Mouse (Mus musculus) lung, postnatal 0 days (tissue): ENCODE data around the gene Arglu1. TPM values are rescaled to one million over a fixed set of nuclear protein-coding genes. Genes with fewer than 3 reads are reported as not detected.

Experiments
- ATAC-seq: fragments of 200-750 bp; cut with Nextera tagmentation; 2 replicates; pipeline ENCODE4 v1.8.0; 2017; ENCODE audit warnings: moderate library complexity
- DNase-seq: peaks from one replicate; pipeline ENCODE4 v3.0.0-alpha.2; 2016; ENCODE audit warnings: low spot score
- H3K27ac ChIP-seq: fragments of 300-500 bp; sonication (generic); 2 replicates; pipeline ENCODE4 v1.5.1; 2014; ENCODE audit warnings: antibody characterized with exemption, mild to moderate bottlenecking, low read length, mixed read lengths
- H3K27me3 ChIP-seq: fragments of 300-500 bp; sonication (generic); replicated peaks from 2 replicates; pipeline ENCODE4 v1.6.1; 2014; ENCODE audit warnings: low read length, mixed read lengths; ENCODE audit not compliant: insufficient read depth
- H3K36me3 ChIP-seq: fragments of 300-500 bp; sonication (generic); 2 replicates; pipeline ENCODE4 v1.6.1; 2014; ENCODE audit warnings: low read length, mixed read lengths; ENCODE audit not compliant: insufficient read depth
- H3K4me1 ChIP-seq: fragments of 300-500 bp; sonication (generic); 2 replicates; pipeline ENCODE4 v1.6.1; 2014; ENCODE audit warnings: antibody characterized with exemption, low read depth, low read length, mixed read lengths; ENCODE audit not compliant: insufficient read depth
- H3K4me2 ChIP-seq: fragments of 300-500 bp; sonication (generic); replicated peaks from 2 replicates; pipeline ENCODE4 v1.6.1; 2014; ENCODE audit warnings: low read depth, mild to moderate bottlenecking, low read length, moderate library complexity, mixed read lengths
- H3K4me3 ChIP-seq: fragments of 300-500 bp; sonication (generic); 2 replicates; pipeline ENCODE4 v1.5.1; 2014; ENCODE audit warnings: low read depth, low read length
- H3K9ac ChIP-seq: fragments of 300-500 bp; sonication (generic); replicated peaks from 2 replicates; pipeline ENCODE4 v1.6.1; 2014; ENCODE audit warnings: low read depth, mild to moderate bottlenecking
- H3K9me3 ChIP-seq: fragments of 300-500 bp; sonication (generic); 2 replicates; pipeline ENCODE4 v1.6.1; 2016; ENCODE audit warnings: low read length, mixed read lengths
- CTCF ChIP-seq: IDR thresholded peaks from 2 replicates; pipeline ENCODE4 v1.5.1; 2016; ENCODE audit warnings: antibody characterized with exemption, mild to moderate bottlenecking
- EP300 ChIP-seq: IDR thresholded peaks from 2 replicates; pipeline ENCODE4 v1.6.1; 2016; ENCODE audit warnings: antibody characterized with exemption, mild to moderate bottlenecking, control low read depth
- WGBS: fragments of 180-500 bp; shearing (Covaris S2); extraction: QIAGEN DNeasy Blood & Tissue Kit; methylation state at CpG from one replicate; pipeline ENCODE4 v1.1.7; 2014; 5-methylcytosine and 5-hydroxymethylcytosine counted together
- polyA plus RNA-seq: library from polyadenylated mRNA; unstranded; fragments of >200 nt; fragmentation: Nextera tagmentation; extraction: Ambion mirVana; gene quantifications from 2 replicates; pipeline ENCODE4 v1.2.1, GENCODE M21; 2015

Gene Arglu1
- polyA plus RNA-seq, 1 experiment from 2014 or later, result 126 TPM

DNA sequence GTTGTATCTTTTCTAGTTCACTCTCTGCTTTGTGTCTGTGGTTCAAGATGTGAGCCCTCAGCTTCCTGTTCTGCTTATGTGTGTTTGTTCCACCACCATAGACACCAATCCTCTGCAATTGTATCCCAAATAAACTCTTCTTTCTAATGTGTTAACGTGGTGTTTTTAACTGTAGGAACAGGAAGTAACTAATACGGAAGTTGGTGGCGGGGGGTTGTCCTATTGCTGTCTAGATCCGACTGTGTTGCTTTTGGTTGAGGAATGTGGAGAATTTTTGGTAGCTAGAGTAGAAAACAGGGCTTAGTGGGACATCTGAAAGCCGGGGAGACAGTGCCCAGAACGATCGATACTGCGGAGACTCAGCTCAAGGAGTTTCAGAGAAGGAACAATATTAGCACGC is 14.5 kb upstream of the Arglu1 start:
- Histone ChIP-seq H3K9me3 (no peaks in the 10 kb centered on the region), H3K4me2 (no peak overlapping the region), H3K4me3 (no peak overlapping the region), H3K9ac (no peak overlapping the region), H3K4me1 (no peaks in the 10 kb centered on the region), H3K27ac (no peak overlapping the region), H3K27me3 (no peaks in the 10 kb centered on the region), H3K36me3 (no peaks in the 10 kb centered on the region)
- ATAC-seq (no peak), DNase-seq (no peak)
- no peak for TF ChIP-seq CTCF
- TF ChIP-seq EP300, result no peak
- 61% methylated on average over 9 of the region's 9 CpGs for WGBS

DNA sequence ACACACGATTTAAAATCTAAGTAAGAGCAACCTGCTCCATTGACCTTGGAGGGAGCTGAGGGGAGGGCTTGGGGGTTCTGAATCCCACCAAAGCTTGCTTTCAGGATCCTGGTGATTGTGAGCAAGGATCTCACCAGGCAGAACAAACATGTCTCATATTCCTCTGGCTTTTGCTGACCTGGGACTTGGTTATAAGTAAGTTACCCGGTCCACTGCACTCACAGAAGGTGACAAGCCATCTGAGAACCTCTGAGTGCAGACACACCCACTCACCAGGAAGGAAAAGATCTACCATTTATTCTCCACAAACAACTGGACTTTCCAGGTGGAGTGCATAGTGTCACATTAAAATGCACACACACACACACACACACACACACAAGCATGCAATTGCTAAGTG is 13.3 kb upstream of the Arglu1 start:
- TF ChIP-seq CTCF, result no peak
- TF ChIP-seq EP300, result no peak
- no peak overlapping the region for H3K4me3 ChIP-seq
- H3K9me3 ChIP-seq, result no peaks in the 10 kb centered on the region
- H3K27me3 ChIP-seq, result no peaks in the 10 kb centered on the region
- ATAC-seq (no peak), DNase-seq (no peak)
- H3K36me3 ChIP-seq, result no peaks in the 10 kb centered on the region
- no peaks in the 10 kb centered on the region for H3K4me1 ChIP-seq
- H3K9ac ChIP-seq, result no peak overlapping the region
- no peak overlapping the region for H3K4me2 ChIP-seq
- WGBS, result 59% methylated on average over 2 of the region's 2 CpGs
- H3K27ac ChIP-seq, result no peak overlapping the region

DNA sequence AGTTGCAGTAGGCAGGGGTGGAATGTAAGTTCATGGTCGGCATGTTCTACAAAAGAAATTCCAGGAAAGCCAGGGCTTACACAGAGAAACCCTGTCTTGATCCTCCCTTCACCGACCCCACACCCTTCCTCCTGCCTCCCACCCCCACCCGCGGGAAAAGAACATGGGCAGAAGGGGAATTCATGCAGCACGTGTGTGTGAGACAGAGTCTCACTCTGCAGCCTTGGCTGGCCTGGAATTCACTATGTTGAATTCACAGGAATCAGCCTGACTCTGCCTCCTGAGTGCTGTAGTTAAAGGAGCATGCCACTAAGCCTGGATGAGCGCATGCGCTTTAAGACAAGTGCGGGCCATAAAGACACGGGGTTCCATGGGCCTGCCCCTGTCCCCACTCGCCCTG is 10.5 kb upstream of the Arglu1 start:
- H3K27ac ChIP-seq, result no peak overlapping the region
- H3K4me1 ChIP-seq, result no peaks in the 10 kb centered on the region
- no peaks in the 10 kb centered on the region for H3K36me3 ChIP-seq
- TF ChIP-seq CTCF (no peak), EP300 (no peak)
- no peaks in the 10 kb centered on the region for H3K27me3 ChIP-seq
- H3K9ac ChIP-seq, result no peak overlapping the region
- no peaks in the 10 kb centered on the region for H3K9me3 ChIP-seq
- H3K4me2 ChIP-seq, result no peak overlapping the region
- no peak for ATAC-seq
- H3K4me3 ChIP-seq, result no peak overlapping the region
- 85% methylated on average over 10 of the region's 10 CpGs for WGBS
- DNase-seq, result no peak

DNA sequence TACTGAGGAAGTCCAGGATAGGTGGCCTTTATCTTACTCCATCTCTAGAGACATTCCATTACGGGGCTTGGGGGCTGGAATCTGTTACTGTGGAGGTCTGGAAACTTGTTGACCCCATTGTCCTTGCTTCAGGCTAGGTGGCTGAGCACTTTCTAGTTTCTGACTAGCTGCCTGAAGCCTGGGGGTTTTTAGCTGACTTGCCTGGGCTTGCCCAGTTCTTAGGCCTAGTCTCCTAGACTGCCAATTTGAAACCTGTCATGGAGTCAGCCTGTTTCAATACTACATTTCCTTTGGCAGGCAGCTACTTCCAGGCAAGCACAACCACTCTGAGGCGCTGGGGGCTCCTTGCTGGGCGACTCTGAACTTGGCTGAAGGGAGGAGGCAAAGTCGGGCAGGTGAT is 9.9 kb upstream of the Arglu1 start:
- Histone ChIP-seq H3K27ac (no peak overlapping the region), H3K27me3 (no peaks in the 10 kb centered on the region), H3K4me1 (no peaks in the 10 kb centered on the region), H3K36me3 (no peaks in the 10 kb centered on the region), H3K9me3 (no peaks in the 10 kb centered on the region), H3K4me2 (no peak overlapping the region), H3K9ac (no peak overlapping the region), H3K4me3 (no peak overlapping the region)
- 71% methylated on average over 4 of the region's 4 CpGs for WGBS
- DNase-seq (no peak), ATAC-seq (no peak)
- TF ChIP-seq CTCF (no peak), EP300 (no peak)

DNA sequence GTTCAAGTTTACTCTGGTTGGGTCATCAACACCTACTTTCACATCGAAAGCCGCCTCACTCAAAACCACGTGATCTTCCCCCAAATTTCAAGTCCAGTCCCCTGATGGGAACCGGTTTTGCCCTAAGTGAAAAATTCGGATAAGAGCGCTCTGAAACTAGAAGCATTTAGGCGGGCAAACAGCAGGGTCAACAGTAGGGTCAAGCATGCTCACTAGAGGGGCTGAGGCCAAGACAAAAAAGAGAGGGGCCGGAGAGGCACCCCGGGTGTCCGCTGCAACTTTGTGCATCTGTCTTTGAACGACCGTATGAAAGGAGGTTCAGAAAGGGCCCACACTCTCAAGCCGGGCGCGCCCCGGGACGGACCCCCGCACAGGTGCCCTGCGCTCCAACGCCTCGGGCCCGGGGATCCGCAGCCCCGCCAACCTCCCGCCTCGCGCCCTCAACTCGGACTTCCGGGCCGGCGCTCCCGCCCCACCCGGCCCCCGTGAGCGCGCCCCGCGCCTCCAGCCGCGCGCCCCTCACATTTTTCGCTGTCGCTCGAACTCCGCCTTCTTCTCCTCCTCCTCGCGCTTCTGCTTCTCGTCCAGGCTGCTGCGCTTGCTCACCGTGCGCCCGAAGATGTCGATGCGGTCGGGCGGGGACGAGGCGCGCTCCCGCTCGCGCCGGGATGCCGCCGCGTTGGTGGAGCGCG is 721 bp downstream of the Arglu1 start:
- WGBS, result under 1% methylated on average over 47 of the region's 68 CpGs
- peak; percentile 68 for ATAC-seq
- H3K4me3 ChIP-seq, result peak overlapping the region; percentile 96
- DNase-seq, result peak; percentile 83
- H3K9me3 ChIP-seq, result no peaks in the 10 kb centered on the region
- TF ChIP-seq CTCF, result no peak
- TF ChIP-seq EP300, result no peak
- peaks cover 15% of the 10 kb centered on the region; the same call in 1 of the 2 replicates for H3K4me1 ChIP-seq
- no peaks in the 10 kb centered on the region for H3K36me3 ChIP-seq
- H3K27ac ChIP-seq, result peak overlapping the region; percentile 98
- peak overlapping the region; percentile 99 for H3K9ac ChIP-seq
- H3K4me2 ChIP-seq, result peak overlapping the region; percentile 85
- no peaks in the 10 kb centered on the region for H3K27me3 ChIP-seq

DNA sequence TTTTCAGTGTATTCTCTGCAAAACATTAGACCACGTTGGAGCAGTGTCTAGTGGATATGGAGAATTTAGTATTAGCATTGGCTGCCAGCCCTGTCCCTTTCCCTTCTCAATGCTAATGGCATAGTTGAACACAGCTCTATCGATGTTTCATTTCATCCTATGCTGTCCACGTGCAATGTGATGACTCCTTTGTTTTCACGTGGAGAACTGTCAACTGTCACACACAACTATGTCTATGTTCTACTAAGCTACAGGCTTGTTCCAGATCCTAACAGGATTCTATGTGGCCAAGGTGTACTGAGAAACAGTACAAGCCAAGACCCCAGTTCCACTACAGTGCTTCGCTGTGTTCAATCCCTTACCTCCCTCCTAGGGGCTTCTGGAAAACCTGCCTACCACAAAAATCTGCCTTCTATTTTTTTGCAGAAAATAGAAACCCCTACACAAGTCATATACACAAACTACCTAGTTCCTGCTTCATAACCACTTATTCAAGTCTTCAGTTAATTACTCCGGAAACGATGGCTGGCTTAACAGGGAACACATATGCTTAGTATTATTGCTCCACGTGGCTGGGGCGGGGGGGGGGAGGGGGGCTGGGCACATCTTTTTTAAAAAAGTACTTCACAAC is 1.4 kb downstream of the Arglu1 start:
- peak overlapping the region; percentile 99 for H3K9ac ChIP-seq
- DNase-seq (no peak), ATAC-seq (peak; percentile 11; the same call in 1 of the 2 replicates)
- peak overlapping the region; percentile 96 for H3K4me3 ChIP-seq
- WGBS, result 5% methylated on average over 9 of the region's 9 CpGs
- H3K36me3 ChIP-seq, result no peaks in the 10 kb centered on the region
- H3K27me3 ChIP-seq, result no peaks in the 10 kb centered on the region
- H3K4me1 ChIP-seq, result peaks cover 15% of the 10 kb centered on the region; the same call in 1 of the 2 replicates
- H3K4me2 ChIP-seq, result peak overlapping the region; percentile 85
- no peaks in the 10 kb centered on the region for H3K9me3 ChIP-seq
- TF ChIP-seq EP300 (no peak), CTCF (no peak)
- no peak overlapping the region for H3K27ac ChIP-seq
